Mouse (Mus musculus) adrenal gland, adult 8-10 months (tissue): Measurements from ENCODE around the gene Gid8. TPM values are rescaled to one million over a fixed set of nuclear protein-coding genes. Genes with fewer than 3 reads are reported as not detected.
"Not testable (repeated sequence)": the region's sequence is repeated elsewhere in the genome, so short reads cannot be mapped to it uniquely, and the experiment has no call there.

ENCODE experiments used
- DNase-seq: peaks from one replicate; pipeline ENCODE4 v3.0.0; 2022
- total RNA-seq, 4 experiments: library from RNA; stranded (reverse); gene quantifications; 2 replicates each; pipeline ENCODE4 v1.2.4; 2022

Gid8 gene
- total RNA-seq, 4 experiments from 2014 or later = 58.4 to 65.5 (median 64.0) TPM

DNA sequence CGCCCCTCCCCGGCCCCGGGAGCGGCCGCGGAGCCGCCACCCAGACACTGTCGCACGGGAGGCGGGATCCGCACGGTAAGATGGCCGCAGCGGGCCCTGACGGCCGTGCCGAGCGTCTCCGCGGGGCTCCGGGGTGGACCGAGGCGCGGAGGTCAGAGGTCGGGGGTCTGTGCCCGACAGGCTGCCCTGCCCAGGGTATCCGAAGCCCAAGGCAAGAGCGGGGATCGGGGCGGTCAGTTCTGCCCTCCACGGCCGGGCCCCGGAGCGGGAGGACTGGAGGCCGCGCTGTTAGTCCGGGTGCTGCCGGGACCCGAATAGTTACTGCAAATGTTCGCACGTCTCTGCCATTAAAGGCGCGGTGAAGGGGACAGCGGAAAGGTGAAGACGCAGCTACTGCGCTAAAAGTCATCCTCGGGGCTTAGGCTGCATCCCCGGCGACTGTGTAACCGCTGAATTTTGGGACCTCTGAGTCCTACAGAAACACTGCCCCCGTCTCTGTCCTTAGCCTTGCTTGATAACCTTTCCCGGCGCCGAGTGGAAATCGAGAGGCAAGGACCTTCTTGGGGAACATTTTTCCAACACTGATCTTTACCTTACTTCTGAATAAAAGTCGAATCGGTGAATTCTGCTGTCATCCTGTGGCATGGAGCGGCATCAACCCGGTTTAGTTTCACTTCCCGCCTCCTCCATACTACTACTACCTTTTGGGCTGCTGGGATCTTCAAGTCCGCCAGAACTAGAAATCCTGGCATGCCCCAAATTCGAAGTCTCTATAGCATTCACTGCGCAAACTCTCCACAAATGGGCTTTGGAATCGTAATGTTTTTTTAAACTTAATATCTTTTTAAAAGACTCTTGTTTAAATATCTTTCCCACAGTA lies 599 bp downstream of the Gid8 start:
- no peak for DNase-seq

DNA sequence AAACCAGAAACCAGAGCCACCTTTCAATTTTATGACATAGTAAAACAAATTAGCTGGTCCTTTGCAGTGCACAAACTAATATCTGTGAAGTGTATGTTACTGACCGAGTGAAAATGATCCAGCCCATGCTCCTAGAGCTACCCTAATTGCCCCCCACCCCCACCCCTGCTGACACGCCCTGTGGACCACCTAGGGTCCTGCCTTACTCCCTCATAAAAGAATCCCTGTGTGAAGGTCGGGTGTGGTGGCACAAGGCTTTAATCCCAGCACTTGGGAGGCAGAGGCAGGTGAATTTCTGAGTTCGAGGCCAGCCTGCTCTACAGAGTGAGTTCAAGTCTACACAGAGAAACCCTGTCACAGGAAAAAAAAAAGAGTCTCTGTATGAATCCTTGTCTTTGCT lies 1.6 kb downstream of the Gid8 start:
- DNase-seq = no peak

DNA sequence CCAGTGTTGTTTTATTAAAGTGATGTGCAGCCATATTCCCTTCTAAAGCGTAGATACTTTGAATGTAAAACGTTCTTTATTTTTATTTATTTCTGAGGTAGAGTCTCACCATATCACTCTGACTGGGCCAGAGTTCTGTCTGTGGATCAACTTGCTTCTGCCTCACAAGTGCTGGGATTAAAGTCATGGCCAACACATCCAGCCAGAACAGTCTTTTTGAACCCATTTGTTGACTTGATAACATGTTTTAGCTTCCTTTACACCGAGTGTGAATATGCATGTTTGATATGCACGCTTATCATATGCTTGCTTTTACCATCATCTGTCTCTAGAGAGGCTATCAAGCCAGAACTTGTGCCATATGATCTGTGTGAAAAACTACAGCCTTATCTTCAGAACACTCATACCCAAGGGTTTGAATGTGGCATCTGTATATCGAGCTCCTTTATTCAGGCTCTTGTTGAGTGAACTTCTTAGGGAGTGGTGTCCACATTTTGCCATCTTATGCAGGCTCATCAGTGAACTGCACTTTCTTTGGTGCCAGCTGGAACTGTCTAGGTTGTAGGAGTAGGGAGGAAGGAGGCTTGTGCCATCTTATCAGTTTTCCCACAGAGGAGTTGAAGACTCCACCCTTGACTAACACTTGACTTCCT lies 2.2 kb downstream of the Gid8 start:
- DNase-seq = no peak

DNA sequence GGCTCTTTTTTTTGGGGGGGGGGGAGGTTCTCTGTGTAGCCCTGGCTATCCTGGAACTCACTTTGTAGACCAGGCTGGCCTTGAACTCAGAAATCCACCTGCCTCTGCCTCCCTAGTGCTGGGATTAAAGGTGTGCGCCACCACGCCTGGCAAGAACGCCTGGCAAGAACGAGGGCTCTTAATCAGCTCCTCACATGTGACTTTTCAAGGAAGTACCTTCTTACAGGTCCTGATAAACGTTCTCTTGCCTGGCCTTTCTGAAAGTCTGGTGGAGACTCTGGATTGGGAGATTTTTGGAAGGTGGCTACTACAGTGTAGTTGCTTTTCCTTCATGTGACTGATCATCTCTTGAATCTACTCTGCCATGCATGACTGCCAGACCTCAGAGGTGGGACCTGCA lies 12.8 kb downstream of the Gid8 start:
- not testable (repeated sequence) for DNase-seq

DNA sequence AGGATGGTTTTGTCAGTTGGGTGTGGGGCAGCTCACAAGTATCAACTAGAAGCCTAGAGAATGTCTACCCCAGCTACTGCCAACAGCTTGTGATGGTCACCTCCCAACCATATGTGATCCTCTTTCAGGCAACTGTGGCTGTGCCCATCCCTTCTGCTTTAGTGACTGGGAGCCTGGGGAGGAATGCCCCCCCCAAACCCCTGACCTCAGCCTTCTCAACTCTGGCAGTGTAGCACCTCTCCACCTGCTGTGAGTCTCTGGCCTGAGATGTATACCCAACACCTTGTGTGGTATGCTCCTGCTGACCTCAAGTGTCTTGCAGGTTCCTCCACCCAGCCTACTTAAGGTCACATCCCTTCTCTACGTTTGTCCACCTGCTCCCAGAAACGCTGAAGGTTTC lies 13.9 kb downstream of the Gid8 start:
- no peak for DNase-seq

DNA sequence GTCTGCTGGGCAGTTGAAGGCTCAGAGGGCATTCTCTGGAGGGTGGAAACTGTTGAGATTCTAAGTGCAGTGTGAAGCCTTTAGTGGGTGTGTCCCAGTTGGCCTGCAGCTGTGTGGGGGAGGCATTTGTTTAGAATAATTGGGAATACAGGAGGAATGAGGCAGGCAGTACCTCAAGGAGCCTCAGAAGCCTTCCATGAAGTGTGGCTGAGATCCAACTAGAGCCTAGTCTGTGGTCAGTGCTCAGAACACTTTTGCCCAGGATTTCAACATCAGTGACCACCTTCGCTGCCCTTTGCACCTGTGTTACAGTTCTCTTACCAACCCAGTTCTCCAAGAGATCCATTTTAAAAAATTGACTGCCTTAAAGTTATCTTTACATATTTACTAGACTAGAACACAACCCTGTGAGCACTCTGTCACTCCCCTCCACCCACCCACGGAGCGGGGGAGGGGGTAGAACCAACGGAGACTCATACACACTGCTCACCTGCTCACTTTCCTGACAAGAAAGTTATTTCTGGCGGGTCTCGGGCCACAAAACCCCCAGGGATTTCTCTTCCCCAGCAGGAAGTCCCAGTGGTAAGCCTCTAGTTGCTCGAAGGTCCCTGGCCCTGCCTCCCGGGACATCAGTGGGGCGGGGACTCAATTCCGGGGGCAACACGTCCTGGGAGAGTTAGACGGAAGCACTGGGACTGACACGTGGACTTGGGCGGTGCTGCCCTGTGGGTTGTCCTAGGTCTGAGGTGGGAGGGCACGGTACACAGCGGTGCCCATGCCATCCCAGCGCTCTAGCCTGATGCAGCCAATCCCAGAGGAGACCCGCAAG lies 14.9 kb downstream of the Gid8 start, which contains the start of gene Slc17a9:
Gene Slc17a9, plus strand, starts transcription at position 679 of the 829 bp plus-strand sequence.
- DNase-seq = peak; percentile 58

DNA sequence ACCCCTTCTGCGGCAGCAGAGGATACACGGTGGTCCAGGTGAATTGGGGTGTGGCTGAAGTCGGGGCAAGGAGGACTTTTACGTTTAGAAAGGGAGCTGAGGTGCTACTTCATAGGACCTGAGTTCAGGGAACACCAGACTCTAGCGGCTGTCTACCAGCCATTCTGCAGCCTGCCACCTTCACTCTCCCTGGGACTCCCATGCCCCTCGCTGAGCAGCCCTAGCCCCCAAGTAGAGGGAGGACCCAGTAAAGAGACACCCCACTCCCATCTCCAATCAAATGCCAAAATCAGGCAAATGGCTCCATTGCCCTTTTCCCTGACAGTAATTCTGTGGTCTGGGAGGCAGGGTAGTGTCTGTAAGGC lies 15.5 kb downstream of the Gid8 start:
- DNase-seq = no peak

DNA sequence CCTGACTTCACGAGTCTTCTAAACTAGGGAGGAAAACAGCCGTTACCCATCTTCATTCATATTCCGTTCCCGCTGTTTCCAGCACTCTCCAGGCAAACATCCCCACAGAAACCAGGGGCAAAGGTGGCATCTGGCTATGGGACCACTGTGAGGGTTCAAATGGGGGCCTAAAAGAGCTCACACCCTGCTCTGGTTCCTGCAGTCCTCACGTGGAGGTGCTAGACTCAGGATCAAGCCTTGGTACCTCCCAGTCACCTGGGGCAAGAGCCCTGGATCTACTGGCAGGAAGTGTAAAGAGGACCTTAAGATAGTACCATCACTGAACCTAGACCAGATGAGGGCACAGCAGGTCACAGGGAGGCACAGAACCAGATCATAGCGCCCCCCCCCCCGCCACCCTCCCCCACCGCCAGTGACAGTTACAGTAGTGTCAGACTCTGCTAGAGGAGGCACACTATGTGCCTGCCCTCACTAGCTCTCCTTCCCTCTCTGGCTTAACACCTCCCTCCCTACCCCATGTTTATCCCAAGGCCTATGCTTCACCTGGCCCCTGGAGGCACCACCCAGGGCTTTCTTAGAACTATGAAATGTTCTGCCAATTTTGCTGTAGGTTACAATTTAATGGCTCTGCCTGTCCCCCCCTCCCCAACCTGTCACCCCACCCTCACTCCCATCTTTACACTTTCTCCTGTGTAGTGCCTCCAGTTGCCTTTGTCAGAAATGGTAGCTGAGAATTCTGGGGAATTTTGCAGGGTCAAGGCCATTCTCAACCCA lies 16.1 kb downstream of the Gid8 start:
- no peak for DNase-seq

DNA sequence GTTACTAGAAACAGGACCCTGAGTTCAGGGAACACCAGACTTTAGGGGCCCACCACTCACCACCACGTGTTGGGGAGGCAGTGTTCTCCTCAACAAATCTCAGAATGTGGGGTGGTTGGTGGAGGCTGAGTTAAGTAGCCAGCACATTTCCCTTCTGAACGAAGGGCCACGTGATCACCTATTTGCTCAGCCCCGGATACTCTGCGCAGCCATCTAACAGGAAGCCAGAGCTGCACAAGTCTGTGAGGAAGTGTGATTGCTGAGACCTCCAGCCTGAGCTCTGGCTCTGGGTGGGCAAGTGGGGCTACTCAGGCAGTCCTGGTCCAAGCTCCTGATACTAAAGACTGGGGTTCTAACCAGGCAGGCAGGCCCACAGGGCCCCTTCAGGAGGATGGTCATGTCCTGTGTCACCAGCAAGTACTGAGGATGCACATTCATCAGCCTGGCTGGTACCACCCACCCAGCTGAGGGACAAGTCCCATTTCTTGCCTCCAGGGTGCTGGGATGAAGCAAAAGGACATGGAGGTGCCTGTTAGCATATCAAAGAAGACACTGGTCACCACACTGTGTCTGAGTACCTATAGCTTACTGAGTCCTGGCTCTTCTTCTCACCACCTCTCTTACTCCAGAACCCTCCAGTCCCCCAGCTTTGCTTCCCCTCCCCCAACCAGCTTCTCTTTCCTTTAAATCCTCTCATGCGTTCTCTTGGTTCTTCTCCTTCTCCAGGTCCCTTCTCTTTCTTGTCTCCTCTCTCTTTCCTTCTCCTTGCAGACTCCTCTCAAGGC lies 16.9 kb downstream of the Gid8 start:
- DNase-seq = no peak

DNA sequence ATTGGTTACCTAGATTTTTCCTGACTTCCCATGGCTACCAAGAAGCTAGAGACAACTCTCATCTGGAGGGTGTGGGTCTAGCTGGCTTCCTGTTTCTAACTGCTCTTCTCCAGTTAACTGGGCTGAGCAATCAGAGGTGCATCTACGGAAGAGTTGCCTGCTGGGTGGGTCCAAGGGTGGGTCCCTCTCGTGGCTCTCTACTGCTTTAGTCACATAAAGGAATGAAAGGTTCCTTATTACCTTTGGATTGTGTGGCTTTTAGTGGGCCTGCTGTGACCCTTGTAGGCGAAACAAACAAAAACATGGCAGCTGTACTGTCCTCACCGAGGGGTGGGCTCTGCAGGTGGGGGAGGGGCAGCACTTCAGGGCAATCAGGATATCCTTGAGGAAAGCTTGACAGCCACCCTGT lies 17.7 kb downstream of the Gid8 start:
- no peak for DNase-seq

DNA sequence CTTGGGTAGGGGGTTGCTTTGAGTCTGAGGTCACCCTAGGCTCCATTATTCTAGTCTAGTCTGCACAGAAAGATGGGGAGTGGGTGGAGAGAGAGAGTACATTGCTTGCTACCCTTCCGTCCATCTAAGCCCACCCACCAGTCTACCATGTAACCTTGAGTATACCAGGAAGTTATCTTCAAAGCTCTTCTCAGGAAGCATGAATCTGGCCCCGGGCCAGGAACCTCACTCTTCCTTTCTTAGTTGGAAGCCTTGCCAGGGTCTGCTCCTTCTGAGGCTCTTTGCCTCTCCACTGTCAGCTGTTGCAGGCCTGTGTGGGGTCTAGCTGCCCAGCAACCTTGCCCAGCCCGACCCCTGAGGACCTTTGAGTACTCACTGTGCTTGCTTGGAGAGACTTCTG lies 21.1 kb downstream of the Gid8 start:
- no peak for DNase-seq

DNA sequence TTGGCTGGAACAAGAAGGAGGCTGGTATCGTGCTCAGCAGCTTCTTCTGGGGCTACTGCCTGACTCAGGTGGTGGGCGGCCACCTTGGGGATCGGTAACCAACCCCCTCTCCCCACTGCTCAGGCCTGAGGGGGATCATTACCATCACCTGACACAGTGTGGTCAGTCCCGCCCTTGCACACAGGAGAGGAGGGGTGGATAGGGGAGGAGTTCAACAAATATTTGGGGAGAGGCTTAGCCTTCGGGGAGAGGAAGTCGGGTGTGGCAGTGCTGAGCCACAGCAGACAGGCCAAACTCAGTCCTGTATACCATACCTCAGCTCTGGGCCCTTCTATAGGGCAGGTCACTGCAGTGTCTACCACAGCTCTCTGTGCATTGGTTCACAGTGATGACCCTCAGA lies 22.1 kb downstream of the Gid8 start:
- DNase-seq = no peak

DNA sequence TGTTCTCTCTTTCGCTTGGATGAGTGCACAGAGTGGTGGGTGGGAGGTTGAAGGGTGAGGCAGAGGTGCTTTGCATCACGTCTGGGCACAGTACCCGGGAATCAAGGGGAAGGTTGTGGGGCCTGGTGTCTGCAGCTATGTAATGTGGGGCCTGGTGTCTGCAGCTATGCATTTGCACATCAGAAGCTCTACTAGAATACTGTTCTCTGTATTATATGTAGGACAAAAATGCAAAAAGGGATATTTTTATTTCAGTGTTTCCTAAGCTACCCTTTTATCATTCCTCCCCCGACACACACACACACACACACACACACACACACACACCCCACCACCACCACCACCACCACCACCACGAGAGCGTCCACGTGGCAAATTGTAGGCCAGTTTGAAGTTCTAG lies 25.3 kb downstream of the Gid8 start:
- DNase-seq = no peak

DNA sequence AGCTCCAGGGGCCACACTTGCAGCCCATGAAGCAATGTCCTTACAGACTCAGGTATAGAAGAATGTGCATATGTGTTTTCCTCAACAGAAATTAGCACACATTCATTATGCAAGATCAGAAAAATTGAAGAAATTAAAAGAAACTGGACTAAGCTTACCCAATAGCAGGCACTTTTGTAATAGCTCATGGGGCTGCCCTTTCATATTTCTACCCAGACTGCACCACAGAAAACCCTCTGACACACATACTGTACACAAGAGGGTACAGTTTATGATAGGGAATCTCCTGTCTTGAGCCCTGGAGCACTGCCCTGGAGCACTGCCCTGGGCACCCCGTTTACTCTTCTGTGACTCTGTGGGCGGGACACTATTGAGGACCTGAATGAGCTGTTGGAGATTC lies 28.1 kb downstream of the Gid8 start:
- no peak for DNase-seq

DNA sequence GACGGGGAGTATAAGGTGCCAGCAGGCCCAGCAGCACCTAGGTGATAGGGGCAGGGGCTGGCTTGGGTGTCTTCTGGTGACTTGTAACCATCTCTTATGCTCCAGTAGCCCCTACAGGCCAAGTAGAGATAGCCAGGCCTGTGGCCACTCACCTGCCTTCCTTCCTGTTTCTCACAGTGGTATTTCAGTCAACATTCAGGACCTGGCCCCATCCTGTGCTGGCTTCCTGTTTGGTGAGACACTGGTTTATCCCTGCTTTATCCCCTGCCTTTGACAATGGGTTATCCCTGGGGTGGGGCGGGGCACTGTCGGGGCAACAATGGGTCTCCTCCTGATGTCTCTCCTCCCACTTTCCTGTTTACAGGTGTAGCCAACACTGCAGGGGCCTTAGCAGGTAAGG lies 30.4 kb downstream of the Gid8 start:
- no peak for DNase-seq

DNA sequence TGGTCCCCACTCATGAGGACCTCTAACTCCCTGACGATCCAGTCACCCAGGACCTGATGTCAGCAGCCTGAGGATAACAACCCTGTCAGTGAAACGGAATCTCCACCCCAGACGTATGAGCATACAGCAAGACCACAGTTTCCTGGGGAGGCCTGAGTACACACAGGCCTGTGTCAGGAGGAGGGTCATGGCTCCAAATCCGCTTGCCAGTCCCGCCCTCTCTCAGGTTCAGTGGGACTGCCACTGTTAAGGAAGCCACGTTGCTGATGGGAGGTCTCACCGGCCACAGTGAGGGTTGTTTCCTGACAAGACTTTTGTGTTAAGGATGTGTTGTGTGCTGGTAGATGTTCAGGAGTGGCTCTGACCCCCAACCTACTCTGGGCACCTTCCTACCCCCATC lies 31.5 kb downstream of the Gid8 start:
- DNase-seq = no peak

DNA sequence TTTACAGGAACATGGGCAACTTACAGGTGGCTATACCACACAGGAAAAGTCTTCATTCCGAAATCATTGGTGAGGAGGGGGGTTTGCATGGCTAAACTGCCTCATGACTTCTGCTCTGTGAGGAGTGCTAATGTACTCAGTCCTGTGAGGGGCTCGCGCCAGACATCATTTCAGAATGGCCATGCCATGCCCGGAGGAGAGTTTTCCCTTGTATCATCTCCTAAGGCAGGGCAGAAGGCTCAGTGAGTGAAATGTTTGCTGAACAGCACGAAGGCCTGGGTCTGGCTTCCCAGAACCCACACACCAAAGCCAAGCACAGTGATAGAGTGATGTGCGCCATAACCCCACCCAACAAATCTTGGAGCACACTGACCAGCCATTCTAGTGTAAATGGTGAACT lies 32.9 kb downstream of the Gid8 start:
- DNase-seq = no peak

DNA sequence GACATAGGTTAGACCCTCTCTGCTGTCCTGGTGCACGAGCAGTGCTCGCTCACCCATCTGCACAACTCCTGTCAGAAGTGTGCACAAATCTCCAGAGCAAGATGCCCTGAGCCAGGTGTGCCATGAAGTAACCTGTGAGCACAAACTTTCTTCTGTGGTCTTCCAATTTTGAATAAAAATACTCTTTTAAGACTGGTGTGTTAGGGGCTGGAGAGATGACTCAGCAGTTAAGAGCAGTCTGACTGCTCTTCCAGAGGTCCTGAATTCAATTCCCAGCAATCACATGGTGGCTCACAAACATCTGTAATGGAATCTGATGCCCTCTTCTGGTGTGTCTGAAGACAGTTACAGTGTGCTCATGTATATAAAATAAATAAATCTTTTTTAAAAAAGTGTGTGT lies 33.4 kb downstream of the Gid8 start:
- DNase-seq = no peak

DNA sequence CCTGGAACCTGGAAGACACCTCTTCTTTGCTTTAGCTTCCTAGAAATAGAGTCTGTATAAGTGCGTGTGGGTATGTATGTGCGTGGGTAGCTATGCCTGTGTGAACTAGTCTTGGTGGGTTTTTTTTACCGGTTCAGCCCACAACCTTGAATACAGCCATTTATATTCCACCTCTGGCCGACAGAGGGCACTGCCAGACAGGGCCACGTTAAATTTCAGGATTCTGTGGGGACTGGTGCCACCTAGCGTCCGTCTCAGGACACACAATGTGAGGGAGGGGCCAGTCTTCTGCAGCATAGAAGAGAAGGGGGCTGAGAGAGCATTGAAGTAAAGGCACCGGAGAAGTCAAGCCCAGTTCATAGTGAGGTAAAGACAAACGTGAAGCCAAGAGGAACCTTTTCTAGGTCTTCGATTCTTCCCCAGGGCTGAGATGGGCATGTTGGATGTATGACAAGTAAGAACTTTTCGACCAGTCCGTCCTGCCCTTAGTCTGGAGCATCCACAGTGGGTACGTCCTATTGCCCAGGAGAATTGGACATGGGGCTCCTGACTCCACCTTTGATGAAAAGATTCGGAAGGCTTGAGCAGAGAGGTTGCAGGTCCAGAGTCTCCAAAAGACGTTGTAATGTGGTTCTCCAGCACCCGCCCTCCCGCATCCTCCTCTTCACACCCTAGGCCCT lies 35.5 kb downstream of the Gid8 start:
- peak; percentile 51 for DNase-seq

DNA sequence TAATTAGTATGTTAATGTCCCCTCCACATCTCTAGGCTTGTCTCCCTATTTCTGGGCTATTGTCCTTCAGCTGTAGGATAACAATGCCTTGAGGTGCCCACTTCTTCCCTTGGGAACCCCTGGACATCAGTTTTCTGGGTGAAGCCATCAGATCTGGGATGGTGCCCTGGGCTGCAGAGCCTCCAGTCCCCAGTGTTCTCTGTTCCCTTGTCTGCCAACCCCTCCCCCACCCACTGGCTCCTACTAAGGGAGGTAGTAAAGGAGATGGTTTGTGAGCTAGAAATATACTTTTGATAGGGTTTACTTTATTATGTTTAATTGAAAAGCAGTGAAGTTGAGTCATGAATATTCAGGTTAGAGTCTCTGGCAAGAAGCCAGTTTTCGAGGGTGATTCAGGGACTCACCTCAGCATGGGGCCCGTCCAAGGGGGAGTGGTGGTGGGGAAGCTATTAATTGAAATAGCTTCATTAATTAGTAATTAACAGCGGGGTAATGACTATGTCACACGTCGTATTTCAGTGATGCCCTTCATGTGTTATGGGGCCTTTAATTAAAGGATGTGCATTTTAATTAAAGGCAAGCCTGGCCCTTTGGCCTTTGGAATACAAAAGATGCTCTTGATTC lies 36.8 kb downstream of the Gid8 start:
- DNase-seq = no peak

DNA sequence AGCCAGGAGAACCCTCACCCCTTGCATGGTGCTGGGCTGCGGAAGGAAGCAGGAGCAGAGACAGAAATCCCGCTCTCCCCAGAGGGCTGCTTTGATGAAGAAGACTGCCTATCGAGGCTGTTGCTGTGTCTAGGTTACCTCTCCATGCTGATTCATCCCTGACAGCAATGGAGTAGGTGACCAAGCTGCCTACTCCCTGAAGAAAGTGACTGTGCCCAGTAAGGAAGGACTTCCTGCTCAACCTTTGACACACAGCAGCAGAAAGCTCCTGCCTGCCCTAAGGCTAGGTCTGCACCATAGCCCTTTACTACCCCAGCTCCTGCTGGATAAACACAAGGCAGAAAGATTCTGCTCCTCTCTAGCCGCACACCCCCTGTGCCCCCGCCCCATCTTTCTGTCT lies 39.0 kb downstream of the Gid8 start:
- no peak for DNase-seq
